Mouse (Mus musculus): ENCODE data around the gene Hyal2. TPM values are rescaled to one million over a fixed set of nuclear protein-coding genes. Genes with fewer than 3 reads are reported as not detected.
A peak's percentile ranks its signal among the peaks of the same experiment; 100 is the strongest.

Hyal2 gene
- total RNA-seq (2014; rRNA removed), result 65.3 and 65.4 TPM in 2 replicates
- polyA plus RNA-seq (2015; fragmentation: Nextera tagmentation; extraction: Ambion mirVana), result 42.7 and 47.9 TPM in 2 replicates

DNA sequence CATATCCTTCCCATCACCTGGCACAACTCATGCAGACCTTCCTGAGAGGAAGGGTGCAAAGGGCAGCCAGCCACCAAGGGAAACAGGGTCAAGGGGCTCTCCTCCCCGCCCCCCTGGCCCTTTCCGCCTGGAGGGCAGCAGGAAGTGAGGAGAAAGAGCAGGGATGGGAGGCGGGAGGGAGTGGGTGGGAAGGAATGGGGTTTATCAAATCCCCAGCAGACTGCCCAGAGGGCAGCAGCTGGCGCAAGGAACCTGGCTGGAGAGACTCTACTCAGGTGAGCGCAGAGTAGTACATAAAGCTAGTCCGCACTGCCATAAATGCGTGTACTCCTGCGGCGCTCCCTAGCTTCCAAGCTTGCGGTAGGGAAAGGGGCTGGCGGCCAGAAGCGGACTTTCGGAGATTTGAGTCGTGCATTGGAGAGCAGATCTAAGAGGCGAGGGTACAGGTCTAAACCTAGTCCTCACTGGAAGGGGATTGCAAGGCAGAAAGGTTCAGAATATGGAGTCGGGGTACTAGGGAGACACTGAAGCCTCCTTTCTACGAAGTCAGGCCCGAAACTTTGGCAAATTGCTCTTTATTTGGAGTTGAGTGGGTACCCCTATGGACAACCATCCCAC lies at the start of gene Hyal2:
Hyal2 (plus strand) TSS at position 244 of the 618 bp plus-strand sequence.
- Histone ChIP-seq H3K27ac (ENCODE audit: low read depth, low read length) (peak within 1 kb of the TSS; percentile 80), H3K4me3 (ENCODE audit: low read depth, low read length) (peak within 1 kb of the TSS; percentile 76), H3K4me1 (ENCODE audit: insufficient read depth, low read length) (peaks cover 28% of the 10 kb centered on the region), H3K4me2 (ENCODE audit: low read depth, low read length, poor library complexity, severe bottlenecking) (peak within 1 kb of the TSS; percentile 80), H3K36me3 (ENCODE audit: insufficient read depth, low read length) (peaks cover 23% of the 10 kb centered on the region), H3K27me3 (ENCODE audit: insufficient read depth, low read length) (no peaks in the 10 kb centered on the region), H3K9me3 (ENCODE audit: low read length) (no peaks in the 10 kb centered on the region), H3K9ac (replicated peaks; ENCODE audit: low read length, poor library complexity, severe bottlenecking) (peak within 1 kb of the TSS; percentile 77)
- 8% methylated on average over 18 of the region's 18 CpGs for WGBS
- ATAC-seq (ENCODE audit: low FRiP score) (no peak), DNase-seq (ENCODE audit: low spot score) (no peak)
- 0 out of 2 replicates have a peak, but pooled peaks have one; percentile 8 for TF ChIP-seq CTCF (IDR thresholded peaks at IDR 0.05)

DNA sequence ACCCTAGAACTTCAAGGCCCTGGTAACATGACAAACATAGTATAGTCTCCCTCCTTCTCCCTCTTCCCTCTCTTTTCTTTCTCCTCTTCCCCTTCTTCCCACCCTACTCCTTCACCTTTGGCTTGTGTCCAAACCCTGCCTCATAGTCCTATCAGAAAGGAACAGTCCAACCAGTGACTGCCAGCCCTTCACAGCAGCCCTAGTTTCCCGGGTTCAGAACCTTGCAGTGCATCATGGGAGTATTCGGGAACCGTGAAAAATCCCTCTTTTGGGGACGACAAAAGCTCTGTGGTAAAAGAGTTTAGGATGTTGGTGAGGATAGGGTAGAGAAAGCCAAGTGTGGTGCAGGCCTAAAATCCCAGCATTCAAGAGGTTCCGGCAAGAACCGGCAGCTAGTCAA lies 47.4 kb upstream of the Hyal2 start:
- ATAC-seq (ENCODE audit: low FRiP score) (no peak), DNase-seq (ENCODE audit: low spot score) (no peak)
- Histone ChIP-seq H3K27me3 (ENCODE audit: insufficient read depth, low read length) (peaks cover 5% of the 10 kb centered on the region; the same call in 1 of the 2 replicates), H3K9ac (replicated peaks; ENCODE audit: low read length, poor library complexity, severe bottlenecking) (no peak overlapping the region), H3K4me1 (ENCODE audit: insufficient read depth, low read length) (peaks cover 3% of the 10 kb centered on the region; the same call in 1 of the 2 replicates), H3K4me2 (ENCODE audit: low read depth, low read length, poor library complexity, severe bottlenecking) (no peak overlapping the region), H3K27ac (ENCODE audit: low read depth, low read length) (no peak overlapping the region), H3K36me3 (ENCODE audit: insufficient read depth, low read length) (peaks cover 17% of the 10 kb centered on the region; the same call in 1 of the 2 replicates), H3K4me3 (ENCODE audit: low read depth, low read length) (no peak overlapping the region), H3K9me3 (ENCODE audit: low read length) (no peaks in the 10 kb centered on the region)
- no peak for TF ChIP-seq CTCF (IDR thresholded peaks at IDR 0.05)
- WGBS, result 20% methylated on average over 6 of the region's 6 CpGs

DNA sequence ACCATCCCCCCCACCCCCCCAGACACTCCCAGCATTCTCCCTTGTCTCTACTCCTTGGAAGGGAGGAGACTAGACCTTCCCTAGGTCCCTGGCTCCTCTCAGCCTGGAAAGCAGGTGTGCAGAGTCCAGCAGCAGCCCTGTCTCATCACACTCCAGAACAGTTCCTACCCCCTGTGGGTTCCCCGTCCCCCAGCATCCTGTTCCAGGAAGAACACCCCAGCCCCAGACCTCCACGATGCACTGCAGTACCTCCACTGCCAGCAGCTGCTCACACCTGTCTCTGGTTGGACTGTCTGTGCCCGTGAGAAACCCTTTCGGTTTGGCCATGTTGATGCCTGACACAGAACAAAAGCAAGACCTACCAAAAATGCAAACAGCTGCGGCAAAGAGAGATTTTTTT lies 46.6 kb upstream of the Hyal2 start:
- no peak for DNase-seq (ENCODE audit: low spot score)
- no peak for ATAC-seq (ENCODE audit: low FRiP score)
- no peaks in the 10 kb centered on the region for H3K9me3 ChIP-seq (ENCODE audit: low read length)
- H3K27ac ChIP-seq (ENCODE audit: low read depth, low read length), result peak overlapping the region; percentile 38; the same call in 1 of the 2 replicates
- H3K4me2 ChIP-seq (ENCODE audit: low read depth, low read length, poor library complexity, severe bottlenecking), result no peak overlapping the region
- 52% methylated on average over 5 of the region's 5 CpGs for WGBS
- H3K4me3 ChIP-seq (ENCODE audit: low read depth, low read length), result no peak overlapping the region
- peaks cover 5% of the 10 kb centered on the region; the same call in 1 of the 2 replicates for H3K27me3 ChIP-seq (ENCODE audit: insufficient read depth, low read length)
- H3K36me3 ChIP-seq (ENCODE audit: insufficient read depth, low read length), result peaks cover 17% of the 10 kb centered on the region; the same call in 1 of the 2 replicates
- H3K9ac ChIP-seq (replicated peaks; ENCODE audit: low read length, poor library complexity, severe bottlenecking), result no peak overlapping the region
- TF ChIP-seq CTCF (IDR thresholded peaks at IDR 0.05), result no peak
- H3K4me1 ChIP-seq (ENCODE audit: insufficient read depth, low read length), result peaks cover 3% of the 10 kb centered on the region; the same call in 1 of the 2 replicates

DNA sequence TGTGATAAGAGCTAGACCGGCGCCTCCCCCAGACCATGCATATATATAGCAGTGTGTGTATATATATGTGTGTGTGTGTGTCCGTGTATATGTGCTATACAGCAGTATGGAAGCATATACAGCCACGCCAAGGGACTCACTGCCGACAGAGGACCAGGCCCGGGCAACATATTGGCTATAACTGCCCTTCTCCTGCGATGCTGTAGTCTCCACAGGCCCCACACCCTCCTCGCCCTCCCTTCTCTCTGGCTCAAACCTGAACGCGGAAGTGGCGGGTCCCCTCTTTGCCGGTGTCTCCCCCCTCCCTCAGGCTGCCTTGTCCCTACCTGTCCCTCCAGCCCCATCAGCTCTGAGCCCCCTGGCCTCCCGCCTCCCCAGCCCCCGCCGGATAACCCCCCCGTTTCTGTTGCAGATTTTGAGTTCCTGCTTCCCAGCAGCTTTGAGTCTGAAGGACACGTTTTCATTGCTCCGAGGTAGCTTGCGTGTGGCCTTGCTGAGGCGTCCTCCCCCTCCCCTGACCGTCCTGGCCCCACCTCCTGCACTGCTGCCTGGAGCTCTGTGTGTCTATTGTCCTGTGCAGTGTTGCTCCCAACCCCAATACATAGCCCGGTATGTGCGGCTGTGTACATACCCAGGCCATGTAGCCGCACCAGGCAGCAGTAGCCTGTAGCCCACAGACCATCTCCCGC lies 45.9 kb upstream of the Hyal2 start:
- Histone ChIP-seq H3K4me2 (ENCODE audit: low read depth, low read length, poor library complexity, severe bottlenecking) (0 out of 2 replicates have a peak overlapping the region, but pooled peaks have one; percentile 4), H3K27me3 (ENCODE audit: insufficient read depth, low read length) (peaks cover 5% of the 10 kb centered on the region; the same call in 1 of the 2 replicates), H3K36me3 (ENCODE audit: insufficient read depth, low read length) (peaks cover 17% of the 10 kb centered on the region; the same call in 1 of the 2 replicates), H3K9me3 (ENCODE audit: low read length) (no peaks in the 10 kb centered on the region), H3K4me3 (ENCODE audit: low read depth, low read length) (no peak overlapping the region), H3K4me1 (ENCODE audit: insufficient read depth, low read length) (peaks cover 3% of the 10 kb centered on the region; the same call in 1 of the 2 replicates), H3K27ac (ENCODE audit: low read depth, low read length) (no peak overlapping the region; the same call in 1 of the 2 replicates), H3K9ac (replicated peaks; ENCODE audit: low read length, poor library complexity, severe bottlenecking) (0 out of 2 replicates have a peak overlapping the region, but pooled peaks have one; percentile 13)
- ATAC-seq (ENCODE audit: low FRiP score) (no peak), DNase-seq (ENCODE audit: low spot score) (no peak)
- WGBS, result 25% methylated on average over 24 of the region's 25 CpGs
- TF ChIP-seq CTCF (IDR thresholded peaks at IDR 0.05), result peak; percentile 14

DNA sequence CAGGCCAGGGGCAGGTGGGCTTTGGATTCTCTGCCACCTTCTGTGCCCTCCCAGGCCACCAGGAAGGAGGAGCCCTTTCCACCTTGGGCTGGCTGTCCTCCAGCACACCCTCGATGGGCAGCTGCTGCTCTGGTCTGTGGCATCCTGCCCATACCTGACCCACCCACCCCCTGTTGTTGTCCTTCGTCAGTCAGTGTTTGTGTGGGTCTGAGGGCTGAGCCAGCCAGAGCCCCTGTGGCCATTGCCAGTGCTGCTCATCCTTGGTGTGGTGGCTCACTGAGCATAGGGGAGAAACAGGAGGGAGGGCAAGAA lies 45.4 kb upstream of the Hyal2 start:
- no peaks in the 10 kb centered on the region for H3K9me3 ChIP-seq (ENCODE audit: low read length)
- no peak for TF ChIP-seq CTCF (IDR thresholded peaks at IDR 0.05)
- no peak overlapping the region for H3K9ac ChIP-seq (replicated peaks; ENCODE audit: low read length, poor library complexity, severe bottlenecking)
- H3K4me2 ChIP-seq (ENCODE audit: low read depth, low read length, poor library complexity, severe bottlenecking), result no peak overlapping the region
- H3K27ac ChIP-seq (ENCODE audit: low read depth, low read length), result no peak overlapping the region
- peaks cover 3% of the 10 kb centered on the region; the same call in 1 of the 2 replicates for H3K4me1 ChIP-seq (ENCODE audit: insufficient read depth, low read length)
- ATAC-seq (ENCODE audit: low FRiP score) (no peak), DNase-seq (ENCODE audit: low spot score) (no peak)
- WGBS, result 38% methylated on average over 2 of the region's 2 CpGs
- H3K27me3 ChIP-seq (ENCODE audit: insufficient read depth, low read length), result peaks cover 5% of the 10 kb centered on the region; the same call in 1 of the 2 replicates
- peaks cover 12% of the 10 kb centered on the region; the same call in 1 of the 2 replicates for H3K36me3 ChIP-seq (ENCODE audit: insufficient read depth, low read length)
- no peak overlapping the region for H3K4me3 ChIP-seq (ENCODE audit: low read depth, low read length)

All from midbrain, postnatal 0 days (tissue).